Mouse (Mus musculus): ENCODE measurements at regions not wholly inside any gene's neighbourhood (a gene's known extent, or its start where the extent isn't known, plus 50 kb on each side); places are given as distances from the start of the nearest gene placed in this dataset.

GRCm38 (mm10) chr5:97601384-97601783 is 144.6 kb upstream of the Gk2 start:
- Histone ChIP-seq H3K4me3 (no peak overlapping the region), H3K4me1 (peaks cover 8% of the 10 kb centered on the region; the same call in 1 of the 2 replicates), H3K9me3 (no peaks in the 10 kb centered on the region), H3K4me2 (no peak overlapping the region), H3K27me3 (replicated peaks) (no peaks in the 10 kb centered on the region), H3K27ac (replicated peaks) (no peak overlapping the region), H3K36me3 (no peaks in the 10 kb centered on the region), H3K9ac (no peak overlapping the region)
- WGBS, result 63% methylated on average over 2 of the region's 2 CpGs
- no peak for ATAC-seq (ENCODE audit: extremely low read depth, insufficient number of reproducible peaks, low FRiP score, low TSS enrichment)

- Histone ChIP-seq H3K4me2 (no peak overlapping the region), H3K4me1 (peaks cover 8% of the 10 kb centered on the region; the same call in 1 of the 2 replicates), H3K4me3 (no peak overlapping the region), H3K36me3 (no peaks in the 10 kb centered on the region), H3K27me3 (replicated peaks) (no peaks in the 10 kb centered on the region), H3K9ac (no peak overlapping the region), H3K27ac (replicated peaks) (no peak overlapping the region), H3K9me3 (no peaks in the 10 kb centered on the region)
- ATAC-seq (ENCODE audit: extremely low read depth, insufficient number of reproducible peaks, low FRiP score, low TSS enrichment), result no peak
- 69% methylated on average over 9 of the region's 9 CpGs for WGBS
Measured at GRCm38 (mm10) chr5:97598741-97599140, 141.9 kb upstream of the Gk2 start.

GRCm38 (mm10) chr5:97595916-97596315 is 139.1 kb upstream of the Gk2 start:
- Histone ChIP-seq H3K9ac (no peak overlapping the region), H3K9me3 (no peaks in the 10 kb centered on the region), H3K27ac (replicated peaks) (no peak overlapping the region), H3K27me3 (replicated peaks) (no peaks in the 10 kb centered on the region), H3K4me3 (no peak overlapping the region), H3K36me3 (no peaks in the 10 kb centered on the region), H3K4me2 (no peak overlapping the region), H3K4me1 (no peaks in the 10 kb centered on the region)
- 53% methylated on average over 2 of the region's 2 CpGs for WGBS
- no peak for ATAC-seq (ENCODE audit: extremely low read depth, insufficient number of reproducible peaks, low FRiP score, low TSS enrichment)

GRCm38 (mm10) chr5:97594081-97594480 is 137.3 kb upstream of the Gk2 start:
- ATAC-seq (ENCODE audit: extremely low read depth, insufficient number of reproducible peaks, low FRiP score, low TSS enrichment), result no peak
- H3K4me2 ChIP-seq, result no peak overlapping the region
- H3K4me3 ChIP-seq, result no peak overlapping the region
- no peaks in the 10 kb centered on the region for H3K36me3 ChIP-seq
- no peaks in the 10 kb centered on the region for H3K4me1 ChIP-seq
- no peak overlapping the region for H3K9ac ChIP-seq
- 70% methylated on average over 7 of the region's 7 CpGs for WGBS
- H3K9me3 ChIP-seq, result no peaks in the 10 kb centered on the region
- no peak overlapping the region for H3K27ac ChIP-seq (replicated peaks)
- H3K27me3 ChIP-seq (replicated peaks), result no peaks in the 10 kb centered on the region

GRCm38 (mm10) chr5:97582509-97582908 is 125.7 kb upstream of the Gk2 start:
- Histone ChIP-seq H3K4me2 (no peak overlapping the region), H3K4me1 (no peaks in the 10 kb centered on the region), H3K9me3 (no peaks in the 10 kb centered on the region), H3K36me3 (no peaks in the 10 kb centered on the region), H3K9ac (no peak overlapping the region), H3K27me3 (replicated peaks) (no peaks in the 10 kb centered on the region), H3K27ac (replicated peaks) (no peak overlapping the region), H3K4me3 (no peak overlapping the region)
- 90% methylated on average over 2 of the region's 2 CpGs for WGBS
- no peak for ATAC-seq (ENCODE audit: extremely low read depth, insufficient number of reproducible peaks, low FRiP score, low TSS enrichment)

GRCm38 (mm10) chr5:97565486-97565885 is 108.7 kb upstream of the Gk2 start:
- no peak overlapping the region for H3K27ac ChIP-seq (replicated peaks)
- no peaks in the 10 kb centered on the region for H3K4me1 ChIP-seq
- H3K4me2 ChIP-seq, result no peak overlapping the region
- no peaks in the 10 kb centered on the region for H3K36me3 ChIP-seq
- 65% methylated on average over 5 of the region's 5 CpGs for WGBS
- H3K4me3 ChIP-seq, result no peak overlapping the region
- no peak for ATAC-seq (ENCODE audit: extremely low read depth, insufficient number of reproducible peaks, low FRiP score, low TSS enrichment)
- H3K9ac ChIP-seq, result no peak overlapping the region
- H3K27me3 ChIP-seq (replicated peaks), result no peaks in the 10 kb centered on the region
- H3K9me3 ChIP-seq, result no peaks in the 10 kb centered on the region

GRCm38 (mm10) chr5:97563724-97564123 is 106.9 kb upstream of the Gk2 start:
- Histone ChIP-seq H3K27me3 (replicated peaks) (no peaks in the 10 kb centered on the region), H3K9me3 (no peaks in the 10 kb centered on the region), H3K9ac (no peak overlapping the region), H3K4me1 (no peaks in the 10 kb centered on the region), H3K27ac (replicated peaks) (no peak overlapping the region), H3K36me3 (no peaks in the 10 kb centered on the region), H3K4me2 (no peak overlapping the region), H3K4me3 (no peak overlapping the region)
- 70% methylated on average over 6 of the region's 6 CpGs for WGBS
- no peak for ATAC-seq (ENCODE audit: extremely low read depth, insufficient number of reproducible peaks, low FRiP score, low TSS enrichment)

- no peak overlapping the region for H3K9ac ChIP-seq
- H3K9me3 ChIP-seq, result 0 out of 2 replicates have a peak, but pooled peaks cover 2% of the 10 kb centered on the region
- WGBS, result 33% methylated on average over 6 of the region's 6 CpGs
- no peaks in the 10 kb centered on the region for H3K27me3 ChIP-seq (replicated peaks)
- no peak for ATAC-seq (ENCODE audit: extremely low read depth, insufficient number of reproducible peaks, low FRiP score, low TSS enrichment)
- H3K4me1 ChIP-seq, result peaks cover 12% of the 10 kb centered on the region
- no peaks in the 10 kb centered on the region for H3K36me3 ChIP-seq
- no peak overlapping the region for H3K4me3 ChIP-seq
- H3K4me2 ChIP-seq, result peak overlapping the region; percentile 29
- H3K27ac ChIP-seq (replicated peaks), result peak overlapping the region; percentile 73
Measured at GRCm38 (mm10) chr5:97554274-97554673, 97.5 kb upstream of the Gk2 start.

GRCm38 (mm10) chr5:97553122-97553521 is 96.3 kb upstream of the Gk2 start:
- ATAC-seq (ENCODE audit: extremely low read depth, insufficient number of reproducible peaks, low FRiP score, low TSS enrichment), result no peak
- H3K27ac ChIP-seq (replicated peaks), result no peak overlapping the region
- 0 out of 2 replicates have a peak, but pooled peaks cover 2% of the 10 kb centered on the region for H3K9me3 ChIP-seq
- WGBS, result 50% methylated on average over 3 of the region's 3 CpGs
- no peak overlapping the region for H3K9ac ChIP-seq
- H3K36me3 ChIP-seq, result no peaks in the 10 kb centered on the region
- H3K4me1 ChIP-seq, result peaks cover 12% of the 10 kb centered on the region
- H3K4me3 ChIP-seq, result no peak overlapping the region
- H3K4me2 ChIP-seq, result no peak overlapping the region
- H3K27me3 ChIP-seq (replicated peaks), result no peaks in the 10 kb centered on the region

- no peak for ATAC-seq (ENCODE audit: extremely low read depth, insufficient number of reproducible peaks, low FRiP score, low TSS enrichment)
Measured at GRCm38 (mm10) chr5:97537492-97538257, 80.9 kb upstream of the Gk2 start.

GRCm38 (mm10) chr5:97533733-97534132 is 76.9 kb upstream of the Gk2 start:
- Histone ChIP-seq H3K9ac (no peak overlapping the region), H3K27me3 (replicated peaks) (no peaks in the 10 kb centered on the region), H3K4me1 (no peaks in the 10 kb centered on the region), H3K4me2 (no peak overlapping the region), H3K4me3 (no peak overlapping the region), H3K36me3 (no peaks in the 10 kb centered on the region), H3K9me3 (no peaks in the 10 kb centered on the region), H3K27ac (replicated peaks) (no peak overlapping the region)
- no peak for ATAC-seq (ENCODE audit: extremely low read depth, insufficient number of reproducible peaks, low FRiP score, low TSS enrichment)
- 67% methylated on average over 5 of the region's 5 CpGs for WGBS

More at GRCm38 (mm10) chr5:97537492-97538257, 80.9 kb upstream of the Gk2 start:
- Histone ChIP-seq H3K4me1 (no peaks in the 10 kb centered on the region), H3K4me2 (no peak overlapping the region), H3K4me3 (no peak overlapping the region), H3K9ac (no peak overlapping the region), H3K27ac (replicated peaks) (no peak overlapping the region), H3K9me3 (no peaks in the 10 kb centered on the region), H3K36me3 (no peaks in the 10 kb centered on the region), H3K27me3 (replicated peaks) (no peaks in the 10 kb centered on the region)
- 17% methylated on average over 3 of the region's 3 CpGs for WGBS

- Histone ChIP-seq H3K9me3 (no peaks in the 10 kb centered on the region), H3K27ac (replicated peaks) (no peak overlapping the region), H3K4me3 (no peak overlapping the region), H3K27me3 (replicated peaks) (no peaks in the 10 kb centered on the region), H3K4me1 (no peaks in the 10 kb centered on the region), H3K4me2 (no peak overlapping the region), H3K9ac (no peak overlapping the region), H3K36me3 (no peaks in the 10 kb centered on the region)
- no peak for ATAC-seq (ENCODE audit: extremely low read depth, insufficient number of reproducible peaks, low FRiP score, low TSS enrichment)
- WGBS, result 80% methylated on average over 5 of the region's 5 CpGs
Measured at GRCm38 (mm10) chr5:97527555-97527954, 70.7 kb upstream of the Gk2 start.
